Mouse (Mus musculus) kidney, postnatal 25 days (tissue): Measurements from ENCODE around the gene Ccdc172.

Source experiments
- DNase-seq, 2 experiments: peaks; one replicate each; pipeline ENCODE4 v3.0.0; 2021; ENCODE audit warnings: mixed read lengths in 2 of 2

Ccdc172 gene

DNA sequence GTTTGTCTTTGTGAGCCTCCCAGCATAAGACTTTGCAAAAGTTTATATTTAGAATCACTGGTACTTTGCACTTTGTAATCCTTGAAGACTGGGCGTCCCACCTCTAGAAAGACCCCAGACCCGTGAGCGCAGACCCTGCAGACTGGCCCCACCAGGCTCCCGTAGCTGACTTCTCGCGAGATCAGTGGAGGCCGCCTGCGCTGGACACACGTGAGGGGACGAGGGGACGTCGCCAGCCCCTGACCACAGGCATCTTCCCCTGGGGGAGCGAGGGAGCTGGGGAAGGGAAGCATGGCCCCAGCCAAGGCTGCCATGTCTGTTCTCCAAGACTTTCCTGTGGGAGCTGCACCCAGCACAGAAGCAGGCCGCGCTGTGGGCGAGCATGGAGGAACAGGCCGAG, at the start of gene Ccdc172:
TSS of gene Ccdc172 (plus strand) at position 176 of the 400 bp plus-strand sequence.
- no peak for DNase-seq

DNA sequence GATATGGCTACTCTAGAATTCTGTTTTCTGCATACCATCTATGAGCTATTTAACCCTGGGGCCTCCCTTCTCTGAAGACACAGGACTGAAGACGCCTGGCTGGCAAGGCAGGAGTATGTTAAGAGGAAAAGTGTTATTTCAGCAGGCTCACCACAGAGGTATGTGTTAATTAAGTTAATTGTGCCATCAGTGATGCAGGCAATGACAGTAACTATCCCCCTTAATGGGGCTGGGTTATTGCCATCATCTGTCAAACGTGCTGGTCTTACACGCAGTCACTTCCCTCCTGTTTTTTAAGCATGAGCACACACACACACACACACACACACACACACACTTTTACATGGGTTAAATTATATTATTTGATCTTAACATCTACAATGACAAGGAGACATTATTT, 48.0 kb upstream of the Ccdc172 start:
- no peak for DNase-seq

DNA sequence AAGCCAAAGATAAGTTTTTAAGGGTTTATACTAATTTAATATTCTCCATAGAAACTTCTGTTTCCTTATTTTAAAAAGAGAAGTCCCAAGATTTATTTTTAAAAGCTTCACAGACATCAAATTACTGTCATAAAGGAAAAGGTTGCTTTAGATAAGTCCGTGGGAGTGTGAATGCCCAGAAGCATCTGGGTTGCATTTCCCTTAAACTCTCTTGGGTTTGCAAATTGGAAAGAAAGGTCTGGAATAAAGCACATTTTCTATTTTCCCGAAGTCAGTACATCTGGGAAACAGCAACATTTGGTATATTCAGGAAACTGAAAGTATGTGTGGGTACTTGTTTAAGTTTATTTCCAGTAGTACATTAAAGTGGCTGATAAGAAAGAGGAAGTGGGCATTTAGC, 43.5 kb upstream of the Ccdc172 start:
- no peak for DNase-seq

DNA sequence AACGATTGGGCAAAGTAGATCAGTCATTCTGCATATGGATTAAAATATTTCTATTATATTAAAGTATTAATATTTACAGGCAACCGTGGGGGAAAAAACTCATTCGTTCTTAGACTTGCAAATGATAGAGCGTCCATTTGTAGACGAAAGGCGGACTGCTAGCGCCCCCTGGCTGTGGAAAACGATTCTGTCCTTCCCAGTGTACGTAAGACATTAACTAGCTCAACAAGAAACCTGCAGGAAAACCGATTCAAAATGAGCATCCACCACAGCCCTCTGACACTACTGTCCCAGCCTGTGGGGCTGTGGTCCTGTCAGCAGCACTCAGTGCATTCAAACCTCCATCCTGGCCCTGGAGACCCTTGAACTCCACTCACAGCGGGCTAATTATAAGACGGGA, 42.4 kb upstream of the Ccdc172 start:
- peak; percentile 80 to 91 for DNase-seq

DNA sequence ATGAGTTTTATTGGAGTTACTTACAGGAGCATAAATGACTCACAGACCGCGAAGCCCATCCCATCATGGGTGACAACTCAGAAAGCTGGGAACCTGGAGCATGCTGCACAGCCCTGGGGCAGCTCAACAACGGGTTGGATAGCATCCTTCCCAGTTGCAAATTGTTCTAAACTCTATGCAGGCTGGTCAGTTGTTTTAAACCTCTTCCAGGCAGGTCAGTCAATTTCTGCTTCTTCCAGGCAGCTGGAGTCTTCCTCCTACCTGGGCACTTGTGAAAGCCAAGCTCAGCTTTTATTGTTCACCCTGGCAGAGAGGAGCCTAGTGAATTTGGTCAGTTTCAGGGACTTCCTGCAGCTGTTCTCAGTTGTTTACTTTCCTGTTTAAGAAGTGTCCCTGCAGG, 37.5 kb upstream of the Ccdc172 start:
- DNase-seq = no peak

DNA sequence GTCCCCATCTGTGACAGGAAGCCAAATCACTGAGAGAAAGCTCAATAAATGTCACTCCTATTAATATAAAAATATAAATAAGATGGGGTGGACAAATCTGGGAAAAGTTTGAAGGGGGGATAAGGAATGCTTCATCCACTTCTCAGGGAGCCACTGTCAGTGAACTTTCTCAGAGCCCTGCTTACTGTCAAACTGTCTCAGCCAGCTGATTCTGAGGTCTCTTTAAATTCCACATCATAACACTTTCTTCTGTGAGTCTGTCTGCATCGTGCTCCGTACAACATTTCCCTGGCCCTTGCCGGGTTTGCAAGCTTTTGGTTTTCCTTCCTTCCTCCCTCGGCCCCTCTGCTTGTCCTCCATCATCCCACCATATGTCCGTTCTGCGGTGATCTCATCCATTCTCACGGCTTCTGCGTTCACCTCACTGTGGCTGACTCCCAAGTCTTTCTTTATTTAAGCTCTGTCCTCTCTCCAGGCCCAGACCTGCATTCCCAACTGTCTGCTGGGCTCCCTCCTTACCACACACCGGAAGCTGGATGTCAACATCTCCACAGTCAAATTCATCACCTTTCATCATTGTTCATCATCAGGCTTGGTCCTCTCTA, 29.3 kb upstream of the Ccdc172 start:
- no peak for DNase-seq

DNA sequence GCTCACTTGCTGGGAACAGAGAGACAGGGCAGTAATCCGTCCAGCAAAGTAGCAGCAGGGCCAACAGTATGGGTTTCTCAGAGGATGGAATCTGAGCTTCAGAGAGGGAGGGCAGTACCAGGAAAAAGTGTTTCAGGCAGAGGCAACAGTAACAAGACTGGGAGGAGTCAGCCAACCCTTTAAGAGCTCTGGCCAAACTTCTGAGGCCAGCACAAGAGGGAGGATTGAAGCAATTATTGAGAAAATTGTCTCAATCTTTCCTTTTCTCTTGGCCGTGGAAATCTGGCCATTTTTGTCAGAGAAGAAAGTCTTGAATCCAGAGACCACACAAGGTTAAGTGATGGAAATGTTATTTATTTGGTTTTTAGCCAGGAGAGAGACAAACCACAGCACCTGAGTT, 25.1 kb upstream of the Ccdc172 start:
- no peak for DNase-seq

DNA sequence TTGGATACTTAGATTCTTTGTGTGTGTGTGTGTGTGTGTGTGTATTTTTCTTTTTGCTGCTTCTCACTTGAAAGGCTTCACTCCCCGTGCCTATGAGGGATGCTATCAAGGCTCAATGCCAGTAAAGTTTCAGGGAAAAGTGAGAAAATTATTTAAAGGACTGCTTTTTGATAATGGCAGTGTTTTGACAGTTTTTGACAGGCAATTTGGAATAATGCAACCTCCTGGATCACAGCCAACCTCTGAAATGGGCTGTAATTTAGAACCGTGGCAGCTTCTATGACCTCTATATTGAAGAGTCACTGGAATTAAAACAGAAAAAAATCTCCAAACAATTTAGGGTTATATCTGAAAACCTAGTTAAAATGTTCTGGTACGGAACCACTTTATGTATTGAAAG, 14.7 kb upstream of the Ccdc172 start:
- no peak for DNase-seq

DNA sequence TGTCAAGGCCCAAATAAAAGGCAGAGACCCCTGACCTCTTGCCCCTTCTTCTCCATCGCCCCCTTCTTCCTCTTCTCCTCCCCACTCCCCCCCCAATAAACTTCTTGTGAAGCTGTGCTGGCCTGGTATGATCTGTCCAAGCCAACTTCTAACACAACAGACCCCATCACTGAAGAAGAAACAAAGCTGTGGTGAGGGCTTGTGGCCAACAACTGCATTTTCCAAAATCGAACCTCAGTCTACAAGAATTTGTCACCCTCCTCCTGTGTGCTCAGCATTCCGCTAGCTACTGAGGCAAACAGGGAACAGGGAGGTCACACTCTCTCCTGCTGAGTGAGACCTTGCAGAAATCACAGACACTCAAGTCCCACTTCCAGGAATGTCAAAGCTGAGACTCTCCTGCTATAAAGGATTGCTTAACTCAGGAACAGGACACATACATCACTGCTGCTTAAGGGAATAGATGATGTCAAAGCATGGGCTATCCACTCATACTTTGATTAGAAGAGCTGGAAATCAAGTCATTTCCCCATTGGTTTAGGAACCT, 12.3 kb upstream of the Ccdc172 start:
- DNase-seq = no peak

DNA sequence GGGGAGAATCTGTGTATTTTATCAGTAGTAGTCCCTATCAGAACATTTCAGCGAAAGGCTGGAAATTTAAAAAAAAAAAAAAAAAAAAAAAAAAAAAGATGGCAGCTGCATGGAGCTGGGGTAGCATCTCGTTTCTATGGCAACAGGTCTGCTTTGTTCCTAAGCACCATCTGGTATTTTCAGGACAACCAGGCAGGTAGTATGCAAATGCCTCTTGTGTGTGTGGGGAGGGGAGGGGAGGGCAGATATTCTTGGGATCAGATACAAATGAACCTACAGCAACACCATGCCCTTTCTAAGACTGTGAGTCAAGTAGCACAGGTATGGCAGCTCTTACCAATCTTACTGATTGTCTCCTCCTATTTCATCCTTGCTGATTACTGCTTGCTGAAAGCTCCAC, 11.7 kb upstream of the Ccdc172 start:
- DNase-seq = no peak

DNA sequence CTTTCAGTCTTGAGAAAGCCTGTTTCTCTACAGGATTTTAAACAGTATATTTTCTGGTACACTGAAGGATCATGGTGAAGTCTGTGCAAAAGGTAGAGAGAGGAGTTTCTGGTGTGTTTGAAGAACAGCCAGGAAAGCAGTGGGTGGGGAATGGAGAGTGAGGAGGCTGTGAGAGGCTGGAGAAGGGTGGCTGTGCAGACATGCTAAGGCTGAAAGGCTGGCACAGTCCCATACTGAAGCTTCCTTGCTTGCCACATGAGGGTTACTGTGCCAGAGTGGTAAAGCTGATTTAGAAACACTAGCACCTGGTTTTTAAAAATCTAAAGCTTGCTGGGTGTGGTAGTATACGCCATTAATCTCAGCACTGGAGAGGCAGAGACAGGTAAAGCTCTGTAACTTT, 9.9 kb downstream of the Ccdc172 start:
- no peak for DNase-seq

DNA sequence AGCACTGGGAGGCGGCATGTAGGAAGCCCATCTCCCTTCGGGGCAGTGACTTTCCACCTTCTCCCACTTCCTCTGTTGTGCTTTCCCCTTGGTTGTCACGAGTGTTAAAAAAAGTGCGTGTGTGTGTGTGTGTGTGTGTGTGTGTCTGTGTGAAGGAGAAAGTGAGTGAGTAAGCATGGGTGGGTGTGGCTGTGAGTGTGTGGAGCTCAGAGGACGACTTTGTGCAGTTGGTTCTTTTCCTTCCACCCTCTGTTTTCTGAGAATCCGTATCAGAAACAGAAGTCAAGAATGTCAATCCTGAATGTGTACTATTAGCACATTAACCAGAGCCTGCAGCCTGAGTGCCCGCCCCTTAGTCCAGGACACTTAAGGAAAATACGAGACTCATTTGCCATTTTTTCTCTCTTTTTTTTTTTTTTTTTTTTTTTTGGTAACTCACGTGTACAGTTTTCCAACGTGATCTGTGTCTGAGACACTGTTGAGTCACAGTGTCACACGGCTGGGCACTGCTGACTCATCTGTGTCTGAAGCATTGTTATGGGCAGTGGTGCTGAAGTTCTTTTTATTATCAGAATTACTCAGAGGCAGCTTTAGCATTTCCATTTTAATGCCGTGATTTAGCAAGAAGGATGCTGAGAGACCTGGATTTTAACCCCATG, 12.1 kb downstream of the Ccdc172 start:
- no peak for DNase-seq

DNA sequence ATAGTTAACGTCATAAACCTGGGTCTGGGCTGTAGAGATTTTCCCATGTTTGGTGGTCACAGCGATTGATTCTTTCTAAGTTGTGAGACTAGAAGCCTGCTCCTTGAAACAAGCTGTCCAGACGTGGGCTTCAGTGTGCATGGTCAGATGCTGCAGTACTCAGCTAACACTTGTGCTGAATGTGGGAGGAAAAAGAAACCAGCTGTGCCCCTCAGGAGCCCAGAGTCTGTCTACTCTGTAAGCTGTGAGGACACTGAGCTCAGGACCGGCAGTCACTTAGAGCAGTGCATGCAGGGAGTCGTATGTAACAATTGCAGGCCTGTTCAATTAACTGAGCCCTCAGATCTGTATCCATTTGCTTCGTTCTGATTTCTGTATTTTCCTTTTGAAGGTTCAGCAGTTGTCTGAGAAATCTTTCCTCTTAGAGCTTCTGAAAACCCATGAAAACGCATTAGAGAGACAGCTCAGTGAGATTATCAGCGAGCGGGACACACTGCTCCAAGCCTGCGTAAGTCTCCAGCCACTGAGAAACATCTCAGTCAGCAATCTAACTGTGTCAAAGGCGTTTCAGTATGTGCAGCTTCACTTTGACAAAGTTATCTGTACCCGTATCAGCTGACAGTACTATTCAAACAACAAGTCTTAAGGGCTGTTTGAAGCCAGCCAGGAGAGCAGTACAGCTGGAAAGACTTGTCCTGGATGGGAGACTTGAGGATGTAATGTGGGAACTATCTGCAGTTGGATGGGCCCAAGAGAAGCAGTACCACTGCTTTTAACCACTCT, 13.9 kb downstream of the Ccdc172 start:
- no peak for DNase-seq

DNA sequence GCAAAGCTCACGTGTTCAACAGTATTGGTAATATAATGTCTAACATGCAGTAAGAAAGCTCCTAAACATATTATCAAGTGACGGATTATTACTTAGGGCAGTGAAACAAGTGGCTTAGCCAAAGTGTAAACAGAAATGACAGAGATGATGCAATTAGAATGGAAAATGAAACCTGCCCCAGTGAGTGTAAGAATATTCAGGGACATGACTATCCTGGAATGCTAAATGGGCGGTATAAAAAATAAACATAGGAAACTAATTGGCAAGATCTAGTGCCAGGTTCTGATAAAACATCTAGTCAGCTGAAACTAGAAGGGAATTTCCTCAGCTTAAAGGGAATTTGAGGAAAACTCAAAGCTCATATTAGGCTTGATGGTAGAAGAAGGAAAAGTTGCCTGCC, 21.3 kb downstream of the Ccdc172 start:
- no peak for DNase-seq

DNA sequence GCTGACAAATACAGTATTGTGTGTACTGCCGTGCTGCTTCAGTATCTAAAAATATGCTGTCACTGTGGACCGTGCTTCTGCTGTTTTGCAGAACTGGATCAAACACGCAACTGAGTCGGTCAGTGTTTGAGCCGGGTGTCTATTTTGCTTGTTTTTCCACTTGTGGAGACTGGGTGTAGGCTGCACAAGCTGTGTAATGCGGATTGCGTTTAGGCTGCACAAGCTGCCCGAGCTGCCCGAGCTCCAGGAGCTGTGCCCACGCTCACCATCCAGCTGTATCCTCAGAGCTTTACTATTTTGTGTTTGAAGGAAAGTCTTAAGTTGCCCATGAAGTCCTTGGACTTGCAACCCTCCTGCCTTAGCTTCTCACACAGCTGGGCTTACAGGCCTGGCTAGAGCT, 24.9 kb downstream of the Ccdc172 start:
- no peak for DNase-seq

DNA sequence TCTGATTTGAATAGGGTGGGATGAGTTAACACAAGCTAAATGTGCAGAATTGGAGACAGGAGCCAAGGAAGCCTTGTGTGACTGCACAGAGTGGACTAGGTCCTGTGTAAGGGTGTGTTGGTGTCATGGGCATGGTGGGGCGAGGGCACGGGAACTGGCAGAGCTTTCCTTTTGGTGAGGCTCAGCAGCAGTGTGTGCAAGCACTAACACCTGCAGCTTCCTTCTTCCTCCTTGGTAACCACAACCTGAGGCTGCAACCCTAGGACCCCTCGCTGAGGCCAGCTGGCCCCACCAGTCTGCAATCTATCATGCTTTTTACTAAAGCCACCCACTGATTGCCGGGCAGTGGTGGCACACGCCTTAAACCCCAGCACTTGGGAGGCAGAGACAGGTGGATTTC, 28.6 kb downstream of the Ccdc172 start:
- DNase-seq = no peak

DNA sequence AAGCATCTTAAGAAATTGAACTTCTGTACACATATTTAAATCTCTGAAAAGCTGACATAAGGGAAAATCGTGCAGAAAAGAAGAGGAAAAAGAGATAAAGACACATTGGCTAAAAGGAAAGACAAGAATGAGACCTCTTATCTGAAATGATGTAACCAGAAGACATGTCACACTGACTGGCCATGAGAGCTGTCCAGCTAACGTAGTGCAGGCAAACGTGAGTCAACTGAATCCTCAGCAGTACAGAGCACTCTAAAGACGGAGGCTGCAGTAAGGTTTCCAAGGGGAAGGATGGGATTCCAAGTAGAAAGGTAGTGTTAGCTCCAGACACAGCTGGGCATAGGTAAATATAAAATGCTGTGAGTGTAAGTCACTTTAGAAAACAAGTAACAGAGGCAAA, 36.6 kb downstream of the Ccdc172 start:
- no peak for DNase-seq

DNA sequence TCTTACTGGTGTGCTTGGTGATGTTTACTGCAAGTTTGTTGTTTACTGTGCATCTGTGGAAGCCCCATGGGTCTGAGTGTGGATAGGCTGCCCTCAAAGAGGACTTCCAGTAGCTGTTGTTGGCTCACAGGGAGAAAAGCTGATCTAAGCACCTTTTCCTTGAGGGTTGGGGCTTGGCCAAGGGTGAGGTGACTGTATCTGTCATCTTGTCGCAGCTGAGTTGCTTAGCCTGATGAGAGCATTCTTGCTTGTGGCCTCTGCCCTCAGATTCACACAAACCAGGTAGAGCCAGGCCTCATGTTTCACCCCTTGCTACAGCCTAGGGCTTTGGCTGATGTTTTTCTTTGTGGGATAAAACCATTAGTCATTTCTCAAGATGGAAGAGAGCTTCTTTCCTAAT, 38.7 kb downstream of the Ccdc172 start:
- no peak for DNase-seq

DNA sequence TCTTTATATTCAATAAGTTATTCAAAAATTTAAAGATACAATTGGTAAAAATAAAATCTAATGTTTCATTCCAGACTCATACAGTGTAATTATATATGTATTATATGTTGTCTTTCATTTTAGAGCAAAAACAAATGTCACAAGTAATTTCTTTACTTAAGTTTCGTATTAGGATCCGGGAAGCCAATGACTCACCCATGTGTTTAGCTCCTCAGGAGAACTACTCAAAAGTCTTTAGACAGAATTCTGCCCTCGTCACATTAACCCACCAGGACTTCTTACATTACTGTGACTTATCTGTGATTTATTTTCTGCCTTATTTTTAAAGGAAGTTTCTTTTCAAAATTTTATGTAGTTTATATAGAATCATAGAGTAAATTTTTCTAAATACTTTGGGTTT, 39.1 kb downstream of the Ccdc172 start:
- no peak for DNase-seq

DNA sequence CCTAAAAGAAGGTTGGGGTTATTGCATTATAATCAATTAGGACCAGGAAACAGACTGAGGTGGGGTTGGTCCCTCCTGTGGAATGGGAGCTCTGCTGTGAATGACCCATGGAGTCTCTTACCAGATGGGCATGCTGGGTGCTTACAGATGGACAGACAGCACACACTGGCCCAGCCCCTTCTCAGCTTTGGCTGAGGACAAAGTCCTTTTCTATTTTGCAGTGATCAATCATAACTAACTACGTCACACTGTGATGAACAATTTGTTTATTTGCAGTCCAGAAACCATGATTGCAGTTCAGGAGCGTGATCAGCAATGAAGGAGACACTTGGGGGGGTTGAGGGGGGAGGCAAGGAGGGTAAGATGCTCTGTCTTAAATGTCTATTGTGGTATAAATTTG, 43.2 kb downstream of the Ccdc172 start:
- DNase-seq = no peak

DNA sequence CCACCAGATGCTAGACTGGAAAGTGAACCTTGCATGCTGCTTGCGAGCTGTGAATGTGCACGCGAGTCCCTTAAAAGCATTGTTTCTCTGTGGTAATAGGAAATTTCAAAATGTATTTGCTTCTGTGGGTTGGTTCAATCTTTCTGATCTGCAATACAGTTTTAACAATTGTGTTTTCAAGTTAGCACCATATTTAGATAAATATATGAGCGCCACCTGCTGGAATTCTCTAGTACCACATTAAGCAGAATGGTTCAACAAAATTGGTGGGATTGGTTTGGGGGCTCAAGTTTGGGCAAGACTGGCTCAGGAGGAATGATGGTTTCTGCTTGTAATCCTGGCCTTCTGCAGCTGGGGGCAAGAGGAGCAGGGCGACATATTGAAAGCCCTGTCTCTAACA, 46.6 kb downstream of the Ccdc172 start:
- peak in 1 of 2 experiments; percentile 66 for DNase-seq

DNA sequence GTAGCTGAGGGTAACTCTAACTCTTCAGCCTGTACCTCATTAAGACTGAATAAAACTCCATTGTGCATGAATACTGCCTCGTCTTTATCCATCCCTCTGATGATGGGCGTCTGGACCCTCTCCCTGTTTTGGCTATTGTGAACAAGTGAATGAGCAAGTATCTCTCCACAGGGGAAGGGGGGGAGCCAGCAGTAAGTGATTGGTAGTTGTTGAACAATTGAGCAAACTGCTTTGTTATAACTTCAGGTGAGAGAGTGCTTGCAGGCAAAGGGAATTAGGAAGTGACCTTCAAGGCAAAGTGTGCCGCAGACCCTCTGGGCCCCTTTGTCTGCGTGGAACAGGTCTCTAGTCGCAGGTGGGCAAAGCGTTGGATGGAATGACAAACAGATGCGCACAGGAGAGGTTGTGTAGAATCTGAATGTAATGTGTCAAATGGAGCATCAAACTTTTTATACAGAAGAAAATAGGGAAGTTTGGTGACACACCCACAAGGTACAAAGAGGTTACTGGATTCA, 50.6 kb downstream of the Ccdc172 start:
- no peak for DNase-seq

DNA sequence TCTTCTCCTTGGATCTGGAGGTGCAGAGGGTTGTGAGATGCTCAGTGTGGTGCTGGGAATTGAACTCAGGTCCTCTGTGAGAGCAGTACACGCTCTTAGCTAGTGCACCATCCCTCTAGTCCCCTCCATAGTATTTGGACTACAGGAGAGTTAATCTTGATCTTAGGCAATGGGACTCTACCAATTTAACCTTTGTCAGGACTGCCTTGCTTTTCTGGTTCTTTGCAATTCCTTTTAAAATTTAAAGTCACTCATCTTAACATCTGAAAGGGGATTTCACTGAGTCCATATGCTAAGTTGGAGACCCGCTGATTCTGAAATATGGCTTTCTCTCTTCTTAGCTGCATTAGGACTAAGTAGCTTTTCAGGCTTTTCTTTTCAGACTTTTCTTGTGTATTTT, 59.8 kb downstream of the Ccdc172 start:
- DNase-seq = no peak
